Mouse (Mus musculus): ENCODE measurements around the gene Mical3. TPM values are rescaled to one million over a fixed set of nuclear protein-coding genes. Genes with fewer than 3 reads are reported as not detected.

Gene Mical3
- total RNA-seq (2014; rRNA removed) (59.3 and 78.7 TPM in 2 replicates), polyA plus RNA-seq (2015; fragmentation: Nextera tagmentation; extraction: Ambion mirVana) (9.3 and 17.5 TPM in 2 replicates)

GRCm38 (mm10) chr6:121130773-121131172 lies at the start of gene Mical3:
Gene Mical3 (minus strand): TSS chr6:121130999.
- peak; percentile 84 for ATAC-seq
- H3K36me3 ChIP-seq (ENCODE audit: insufficient read depth): no peaks in the 10 kb centered on the region
- no peaks in the 10 kb centered on the region for H3K9me3 ChIP-seq (ENCODE audit: low read length)
- peak; percentile 89 for DNase-seq
- H3K27me3 ChIP-seq (ENCODE audit: insufficient read depth, low read length): no peaks in the 10 kb centered on the region
- H3K27ac ChIP-seq (ENCODE audit: low read depth, low read length): peak within 1 kb of the TSS; percentile 97
- peak within 1 kb of the TSS; percentile 74 for H3K4me2 ChIP-seq (ENCODE audit: low read depth)
- peak; percentile 54 for TF ChIP-seq CTCF (IDR thresholded peaks at IDR 0.05; ENCODE audit: low read depth)
- peaks cover 7% of the 10 kb centered on the region; the same call in 1 of the 2 replicates for H3K4me1 ChIP-seq (ENCODE audit: insufficient read depth)
- WGBS: 2% methylated on average over 17 of the region's 17 CpGs
- peak within 1 kb of the TSS; percentile 95 for H3K9ac ChIP-seq
- peak within 1 kb of the TSS; percentile 57 for H3K4me3 ChIP-seq (ENCODE audit: low read depth, low read length)

GRCm38 (mm10) chr6:121179846-121180245 lies 49.0 kb upstream of the Mical3 start:
- H3K36me3 ChIP-seq (ENCODE audit: insufficient read depth): no peaks in the 10 kb centered on the region
- no peak overlapping the region for H3K9ac ChIP-seq
- H3K4me2 ChIP-seq (ENCODE audit: low read depth): no peak overlapping the region
- H3K27me3 ChIP-seq (ENCODE audit: insufficient read depth, low read length): no peaks in the 10 kb centered on the region
- DNase-seq (no peak), ATAC-seq (no peak)
- no peak overlapping the region for H3K4me3 ChIP-seq (ENCODE audit: low read depth, low read length)
- H3K27ac ChIP-seq (ENCODE audit: low read depth, low read length): no peak overlapping the region
- 0 out of 2 replicates have a peak, but pooled peaks have one; percentile 3 for TF ChIP-seq CTCF (IDR thresholded peaks at IDR 0.05; ENCODE audit: low read depth)
- H3K4me1 ChIP-seq (ENCODE audit: insufficient read depth): 0 out of 2 replicates have a peak, but pooled peaks cover 1% of the 10 kb centered on the region
- WGBS: 66% methylated on average over 7 of the region's 7 CpGs
- no peaks in the 10 kb centered on the region for H3K9me3 ChIP-seq (ENCODE audit: low read length)

- H3K27me3 ChIP-seq (ENCODE audit: insufficient read depth, low read length): no peaks in the 10 kb centered on the region
- H3K4me1 ChIP-seq (ENCODE audit: insufficient read depth): no peaks in the 10 kb centered on the region
- DNase-seq: peak; percentile 92
- peak; percentile 77 for TF ChIP-seq CTCF (IDR thresholded peaks at IDR 0.05; ENCODE audit: low read depth)
- peak overlapping the region; percentile 16; the same call in 1 of the 2 replicates for H3K27ac ChIP-seq (ENCODE audit: low read depth, low read length)
- peak; percentile 19 for ATAC-seq
- H3K4me3 ChIP-seq (ENCODE audit: low read depth, low read length): no peak overlapping the region
- H3K9me3 ChIP-seq (ENCODE audit: low read length): no peaks in the 10 kb centered on the region
- H3K36me3 ChIP-seq (ENCODE audit: insufficient read depth): no peaks in the 10 kb centered on the region
- no peak overlapping the region for H3K4me2 ChIP-seq (ENCODE audit: low read depth)
- H3K9ac ChIP-seq: no peak overlapping the region
- WGBS: 50% methylated on average over 7 of the region's 7 CpGs
These were observed 48.0 kb upstream of the Mical3 start for GRCm38 (mm10) chr6:121178700-121179358.

- Histone ChIP-seq H3K4me3 (ENCODE audit: low read depth, low read length) (no peak overlapping the region), H3K36me3 (ENCODE audit: insufficient read depth) (no peaks in the 10 kb centered on the region), H3K4me1 (ENCODE audit: insufficient read depth) (no peaks in the 10 kb centered on the region), H3K4me2 (ENCODE audit: low read depth) (no peak overlapping the region), H3K27ac (ENCODE audit: low read depth, low read length) (no peak overlapping the region), H3K27me3 (ENCODE audit: insufficient read depth, low read length) (no peaks in the 10 kb centered on the region), H3K9me3 (ENCODE audit: low read length) (no peaks in the 10 kb centered on the region), H3K9ac (no peak overlapping the region)
- ATAC-seq (no peak), DNase-seq (no peak)
- TF ChIP-seq CTCF (IDR thresholded peaks at IDR 0.05; ENCODE audit: low read depth): no peak
- WGBS: 88% methylated on average over 7 of the region's 7 CpGs
These were observed 46.4 kb upstream of the Mical3 start for GRCm38 (mm10) chr6:121177118-121177708.

- TF ChIP-seq CTCF (IDR thresholded peaks at IDR 0.05; ENCODE audit: low read depth): no peak
- no peak overlapping the region for H3K27ac ChIP-seq (ENCODE audit: low read depth, low read length)
- H3K27me3 ChIP-seq (ENCODE audit: insufficient read depth, low read length): no peaks in the 10 kb centered on the region
- H3K4me2 ChIP-seq (ENCODE audit: low read depth): no peak overlapping the region
- H3K36me3 ChIP-seq (ENCODE audit: insufficient read depth): no peaks in the 10 kb centered on the region
- no peak overlapping the region for H3K4me3 ChIP-seq (ENCODE audit: low read depth, low read length)
- no peak for DNase-seq
- H3K9me3 ChIP-seq (ENCODE audit: low read length): no peaks in the 10 kb centered on the region
- 80% methylated on average over 4 of the region's 4 CpGs for WGBS
- no peaks in the 10 kb centered on the region for H3K4me1 ChIP-seq (ENCODE audit: insufficient read depth)
- no peak overlapping the region for H3K9ac ChIP-seq
- no peak for ATAC-seq
These were observed 45.9 kb upstream of the Mical3 start for GRCm38 (mm10) chr6:121176731-121177098.

GRCm38 (mm10) chr6:121176011-121176730 lies 45.4 kb upstream of the Mical3 start:
- H3K27ac ChIP-seq (ENCODE audit: low read depth, low read length): 0 out of 2 replicates have a peak overlapping the region, but pooled peaks have one; percentile 9
- no peaks in the 10 kb centered on the region for H3K36me3 ChIP-seq (ENCODE audit: insufficient read depth)
- no peak overlapping the region for H3K4me2 ChIP-seq (ENCODE audit: low read depth)
- H3K9ac ChIP-seq: no peak overlapping the region
- ATAC-seq (peak; percentile 51), DNase-seq (peak; percentile 29)
- 48% methylated on average over 14 of the region's 14 CpGs for WGBS
- no peaks in the 10 kb centered on the region for H3K9me3 ChIP-seq (ENCODE audit: low read length)
- no peak for TF ChIP-seq CTCF (IDR thresholded peaks at IDR 0.05; ENCODE audit: low read depth)
- H3K4me1 ChIP-seq (ENCODE audit: insufficient read depth): no peaks in the 10 kb centered on the region
- H3K4me3 ChIP-seq (ENCODE audit: low read depth, low read length): no peak overlapping the region
- no peaks in the 10 kb centered on the region for H3K27me3 ChIP-seq (ENCODE audit: insufficient read depth, low read length)

Measured in forebrain, postnatal 0 days (tissue).